Mouse (Mus musculus): ENCODE results near the gene Ypel2. TPM values are rescaled to one million over a fixed set of nuclear protein-coding genes. Genes with fewer than 3 reads are reported as not detected.

The Ypel2 gene
- polyA plus RNA-seq, 1 experiment, result 10.4 TPM

- Histone ChIP-seq H3K4me3 (ENCODE audit: insufficient read depth, low read length) (no peak overlapping the region), H3K27ac (ENCODE audit: insufficient read depth, low read length) (no peak overlapping the region)
- TF ChIP-seq CTCF (IDR thresholded peaks at IDR 0.05; ENCODE audit: borderline replicate concordance, insufficient read depth, low read length) (no peak), POLR2A (IDR thresholded peaks at IDR 0.05; ENCODE audit: low read depth, low read length) (no peak)
These were observed 100.4 kb downstream of the Ypel2 start for GRCm38 (mm10) chr11:86892996-86893670.

More at GRCm38 (mm10) chr11:86892996-86893670, 100.4 kb downstream of the Ypel2 start:
- H3K4me1 ChIP-seq (ENCODE audit: control insufficient read depth, insufficient read depth, low read length), result no peaks in the 10 kb centered on the region

Other genes starting within 250 kb of the Ypel2 start
- gene Cltc, start 236.1 kb downstream of the Ypel2 start, polyA plus RNA-seq (2011; ENCODE audit: insufficient read length, low read depth, missing spikeins), result 468 and 511 TPM in 2 replicates
- gene Dhx40, start 186.0 kb downstream of the Ypel2 start, polyA plus RNA-seq (2011; ENCODE audit: insufficient read length, low read depth, missing spikeins), result 33.7 and 38.9 TPM in 2 replicates
- 11.6 and 12.0 TPM in 2 replicates for gene Gdpd1, start 80.4 kb upstream of the Ypel2 start, polyA plus RNA-seq (2011; ENCODE audit: insufficient read length, low read depth, missing spikeins)
- gene Smg8, start 93.1 kb upstream of the Ypel2 start, polyA plus RNA-seq (2011; ENCODE audit: insufficient read length, low read depth, missing spikeins), result 18.2 and 20.9 TPM in 2 replicates
- gene Prr11, start 115.0 kb upstream of the Ypel2 start, polyA plus RNA-seq (2011; ENCODE audit: insufficient read length, low read depth, missing spikeins), result 20.5 and 30.1 TPM in 2 replicates
- gene Ska2, start 115.5 kb upstream of the Ypel2 start, polyA plus RNA-seq (2011; ENCODE audit: insufficient read length, low read depth, missing spikeins), result 51.2 and 75.7 TPM in 2 replicates
- 16.1 and 23.3 TPM in 2 replicates for gene Trim37, start 133.4 kb upstream of the Ypel2 start, polyA plus RNA-seq (2011; ENCODE audit: insufficient read length, low read depth, missing spikeins)